Mouse (Mus musculus) stomach, embryonic 15.5 days (tissue): Measurements from ENCODE around the gene Supt20. TPM values are rescaled to one million over a fixed set of nuclear protein-coding genes. Genes with fewer than 3 reads are reported as not detected.

Source experiments
- ATAC-seq: fragments of 200-750 bp; cut with Nextera tagmentation; 2 replicates; pipeline ENCODE4 v1.8.0; 2017; ENCODE audit warnings: low read depth, moderate number of reproducible peaks, moderate TSS enrichment; ENCODE audit not compliant: insufficient read depth, low FRiP score
- H3K27ac ChIP-seq: fragments of 300-500 bp; sonication (generic); 2 replicates; pipeline ENCODE4 v1.5.1; 2015; ENCODE audit warnings: mild to moderate bottlenecking, inconsistent platforms
- H3K27me3 ChIP-seq: fragments of 300-500 bp; sonication (generic); replicated peaks from 2 replicates; pipeline ENCODE4 v1.6.1; 2015; ENCODE audit warnings: inconsistent platforms
- H3K36me3 ChIP-seq: fragments of 300-500 bp; sonication (generic); 2 replicates; pipeline ENCODE4 v1.6.1; 2015; ENCODE audit warnings: inconsistent platforms
- H3K4me1 ChIP-seq: fragments of 300-500 bp; sonication (generic); 2 replicates; pipeline ENCODE4 v1.6.1; 2015; ENCODE audit warnings: inconsistent platforms
- H3K4me2 ChIP-seq: fragments of 300-500 bp; sonication (generic); 2 replicates; pipeline ENCODE4 v1.6.1; 2015; ENCODE audit warnings: mild to moderate bottlenecking, inconsistent platforms
- H3K4me3 ChIP-seq: fragments of 300-500 bp; sonication (generic); replicated peaks from 2 replicates; pipeline ENCODE4 v1.5.1; 2015; ENCODE audit warnings: inconsistent platforms
- H3K9ac ChIP-seq: fragments of 300-500 bp; sonication (generic); 2 replicates; pipeline ENCODE4 v1.6.1; 2015; ENCODE audit warnings: inconsistent platforms
- H3K9me3 ChIP-seq: fragments of 300-500 bp; sonication (generic); 2 replicates; pipeline ENCODE4 v1.6.1; 2016; ENCODE audit warnings: inconsistent platforms
- WGBS: fragments of 180-500 bp; shearing (Covaris S2); methylation state at CpG from one replicate; pipeline ENCODE4 v1.1.7; 2015; 5-methylcytosine and 5-hydroxymethylcytosine counted together
- polyA plus RNA-seq: library from polyadenylated mRNA; unstranded; fragments of >200 nt; fragmentation: Nextera tagmentation; extraction: Ambion mirVana; gene quantifications from 2 replicates; pipeline ENCODE4 v1.2.1, GENCODE M21; 2015

Gene Supt20
- 81.1 and 85.0 TPM in 2 replicates for polyA plus RNA-seq

- Histone ChIP-seq H3K4me1 (0 out of 2 replicates have a peak, but pooled peaks cover 6% of the 10 kb centered on the region), H3K9ac (peak within 1 kb of the TSS; percentile 65), H3K27me3 (0 out of 2 replicates have a peak, but pooled peaks cover 3% of the 10 kb centered on the region), H3K4me3 (peak within 1 kb of the TSS; percentile 77), H3K4me2 (peak within 1 kb of the TSS; percentile 86), H3K36me3 (peaks cover 11% of the 10 kb centered on the region; the same call in 1 of the 2 replicates), H3K9me3 (no peaks in the 10 kb centered on the region), H3K27ac (peak within 1 kb of the TSS; percentile 89)
- WGBS = under 1% methylated on average over 65 of the region's 65 CpGs
- peak; percentile 99 for ATAC-seq
Observed at GRCm38 (mm10) chr3:54692202-54693055, at the start of gene Supt20. Gene Supt20 (plus strand): TSS chr3:54692807.

- H3K4me2 ChIP-seq = no peak overlapping the region
- no peak overlapping the region for H3K27ac ChIP-seq
- no peak for ATAC-seq
- H3K27me3 ChIP-seq = no peaks in the 10 kb centered on the region
- no peaks in the 10 kb centered on the region for H3K36me3 ChIP-seq
- no peaks in the 10 kb centered on the region for H3K4me1 ChIP-seq
- no peaks in the 10 kb centered on the region for H3K9me3 ChIP-seq
- 60% methylated on average over 1 of the region's 1 CpGs for WGBS
- H3K9ac ChIP-seq = no peak overlapping the region
- no peak overlapping the region for H3K4me3 ChIP-seq
Observed at GRCm38 (mm10) chr3:54642851-54643250, 49.8 kb upstream of the Supt20 start.

GRCm38 (mm10) chr3:54647583-54647982 lies 45.0 kb upstream of the Supt20 start:
- ATAC-seq = no peak
- Histone ChIP-seq H3K27me3 (no peaks in the 10 kb centered on the region), H3K4me1 (no peaks in the 10 kb centered on the region), H3K9me3 (no peaks in the 10 kb centered on the region), H3K27ac (no peak overlapping the region), H3K4me3 (no peak overlapping the region), H3K9ac (no peak overlapping the region), H3K36me3 (no peaks in the 10 kb centered on the region), H3K4me2 (no peak overlapping the region)
- WGBS = 50% methylated on average over 2 of the region's 2 CpGs

GRCm38 (mm10) chr3:54651576-54651975 lies 41.0 kb upstream of the Supt20 start:
- no peaks in the 10 kb centered on the region for H3K4me1 ChIP-seq
- WGBS = 76% methylated on average over 4 of the region's 4 CpGs
- H3K27ac ChIP-seq = no peak overlapping the region
- no peak overlapping the region for H3K9ac ChIP-seq
- ATAC-seq = no peak
- no peak overlapping the region for H3K4me3 ChIP-seq
- H3K9me3 ChIP-seq = no peaks in the 10 kb centered on the region
- H3K4me2 ChIP-seq = no peak overlapping the region
- no peaks in the 10 kb centered on the region for H3K27me3 ChIP-seq
- no peaks in the 10 kb centered on the region for H3K36me3 ChIP-seq

- H3K27ac ChIP-seq = no peak overlapping the region
- WGBS = 76% methylated on average over 1 of the region's 1 CpGs
- H3K4me1 ChIP-seq = no peaks in the 10 kb centered on the region
- H3K9me3 ChIP-seq = no peaks in the 10 kb centered on the region
- H3K9ac ChIP-seq = no peak overlapping the region
- no peak for ATAC-seq
- H3K4me2 ChIP-seq = no peak overlapping the region
- H3K36me3 ChIP-seq = no peaks in the 10 kb centered on the region
- no peaks in the 10 kb centered on the region for H3K27me3 ChIP-seq
- no peak overlapping the region for H3K4me3 ChIP-seq
Observed at GRCm38 (mm10) chr3:54654169-54654568, 38.4 kb upstream of the Supt20 start.

GRCm38 (mm10) chr3:54657090-54657489 lies 35.5 kb upstream of the Supt20 start:
- no peak overlapping the region for H3K4me2 ChIP-seq
- H3K27me3 ChIP-seq = no peaks in the 10 kb centered on the region
- 80% methylated on average over 3 of the region's 3 CpGs for WGBS
- H3K27ac ChIP-seq = no peak overlapping the region
- no peaks in the 10 kb centered on the region for H3K4me1 ChIP-seq
- no peak overlapping the region for H3K4me3 ChIP-seq
- ATAC-seq = no peak
- H3K9me3 ChIP-seq = no peaks in the 10 kb centered on the region
- H3K9ac ChIP-seq = no peak overlapping the region
- H3K36me3 ChIP-seq = no peaks in the 10 kb centered on the region

GRCm38 (mm10) chr3:54657888-54658626 lies 34.5 kb upstream of the Supt20 start:
- no peaks in the 10 kb centered on the region for H3K9me3 ChIP-seq
- ATAC-seq = no peak
- no peak overlapping the region for H3K9ac ChIP-seq
- H3K4me2 ChIP-seq = no peak overlapping the region
- no peaks in the 10 kb centered on the region for H3K27me3 ChIP-seq
- H3K27ac ChIP-seq = no peak overlapping the region
- no peaks in the 10 kb centered on the region for H3K4me1 ChIP-seq
- no peaks in the 10 kb centered on the region for H3K36me3 ChIP-seq
- WGBS = 60% methylated on average over 6 of the region's 6 CpGs
- H3K4me3 ChIP-seq = no peak overlapping the region

GRCm38 (mm10) chr3:54659736-54660135 lies 32.9 kb upstream of the Supt20 start:
- WGBS = 90% methylated on average over 2 of the region's 2 CpGs
- no peaks in the 10 kb centered on the region for H3K36me3 ChIP-seq
- H3K4me1 ChIP-seq = no peaks in the 10 kb centered on the region
- H3K4me2 ChIP-seq = no peak overlapping the region
- no peak overlapping the region for H3K9ac ChIP-seq
- H3K27ac ChIP-seq = no peak overlapping the region
- ATAC-seq = no peak
- H3K9me3 ChIP-seq = no peaks in the 10 kb centered on the region
- no peak overlapping the region for H3K4me3 ChIP-seq
- H3K27me3 ChIP-seq = no peaks in the 10 kb centered on the region

- Histone ChIP-seq H3K27me3 (no peaks in the 10 kb centered on the region), H3K27ac (no peak overlapping the region), H3K9ac (no peak overlapping the region), H3K4me1 (no peaks in the 10 kb centered on the region), H3K4me2 (no peak overlapping the region), H3K4me3 (no peak overlapping the region), H3K36me3 (no peaks in the 10 kb centered on the region), H3K9me3 (no peaks in the 10 kb centered on the region)
- WGBS = 57% methylated on average over 5 of the region's 5 CpGs
- ATAC-seq = no peak
Observed at GRCm38 (mm10) chr3:54662411-54662810, 30.2 kb upstream of the Supt20 start.

- no peak for ATAC-seq
- no peaks in the 10 kb centered on the region for H3K27me3 ChIP-seq
- WGBS = 69% methylated on average over 3 of the region's 3 CpGs
Observed at GRCm38 (mm10) chr3:54668141-54668540, 24.5 kb upstream of the Supt20 start.

GRCm38 (mm10) chr3:54668722-54669121 lies 23.9 kb upstream of the Supt20 start:
- WGBS = 71% methylated on average over 6 of the region's 6 CpGs
- no peak overlapping the region for H3K9ac ChIP-seq
- H3K4me2 ChIP-seq = no peak overlapping the region
- no peak overlapping the region for H3K27ac ChIP-seq
- no peaks in the 10 kb centered on the region for H3K9me3 ChIP-seq
- ATAC-seq = no peak
- no peak overlapping the region for H3K4me3 ChIP-seq
- no peaks in the 10 kb centered on the region for H3K36me3 ChIP-seq
- H3K4me1 ChIP-seq = 0 out of 2 replicates have a peak, but pooled peaks cover 4% of the 10 kb centered on the region
- no peaks in the 10 kb centered on the region for H3K27me3 ChIP-seq

More at GRCm38 (mm10) chr3:54668141-54668540, 24.5 kb upstream of the Supt20 start:
- Histone ChIP-seq H3K9me3 (no peaks in the 10 kb centered on the region), H3K4me2 (no peak overlapping the region), H3K4me1 (no peaks in the 10 kb centered on the region), H3K27ac (no peak overlapping the region), H3K36me3 (no peaks in the 10 kb centered on the region), H3K9ac (no peak overlapping the region), H3K4me3 (no peak overlapping the region)

GRCm38 (mm10) chr3:54669559-54669958 lies 23.0 kb upstream of the Supt20 start:
- Histone ChIP-seq H3K4me2 (no peak overlapping the region), H3K4me3 (no peak overlapping the region), H3K36me3 (no peaks in the 10 kb centered on the region), H3K27ac (no peak overlapping the region), H3K27me3 (no peaks in the 10 kb centered on the region), H3K4me1 (0 out of 2 replicates have a peak, but pooled peaks cover 4% of the 10 kb centered on the region), H3K9me3 (no peaks in the 10 kb centered on the region), H3K9ac (no peak overlapping the region)
- ATAC-seq = no peak
- WGBS = 90% methylated on average over 6 of the region's 6 CpGs
